ENCODE assay signal across 8 mouse cellular contexts in the genomic region with DNA sequence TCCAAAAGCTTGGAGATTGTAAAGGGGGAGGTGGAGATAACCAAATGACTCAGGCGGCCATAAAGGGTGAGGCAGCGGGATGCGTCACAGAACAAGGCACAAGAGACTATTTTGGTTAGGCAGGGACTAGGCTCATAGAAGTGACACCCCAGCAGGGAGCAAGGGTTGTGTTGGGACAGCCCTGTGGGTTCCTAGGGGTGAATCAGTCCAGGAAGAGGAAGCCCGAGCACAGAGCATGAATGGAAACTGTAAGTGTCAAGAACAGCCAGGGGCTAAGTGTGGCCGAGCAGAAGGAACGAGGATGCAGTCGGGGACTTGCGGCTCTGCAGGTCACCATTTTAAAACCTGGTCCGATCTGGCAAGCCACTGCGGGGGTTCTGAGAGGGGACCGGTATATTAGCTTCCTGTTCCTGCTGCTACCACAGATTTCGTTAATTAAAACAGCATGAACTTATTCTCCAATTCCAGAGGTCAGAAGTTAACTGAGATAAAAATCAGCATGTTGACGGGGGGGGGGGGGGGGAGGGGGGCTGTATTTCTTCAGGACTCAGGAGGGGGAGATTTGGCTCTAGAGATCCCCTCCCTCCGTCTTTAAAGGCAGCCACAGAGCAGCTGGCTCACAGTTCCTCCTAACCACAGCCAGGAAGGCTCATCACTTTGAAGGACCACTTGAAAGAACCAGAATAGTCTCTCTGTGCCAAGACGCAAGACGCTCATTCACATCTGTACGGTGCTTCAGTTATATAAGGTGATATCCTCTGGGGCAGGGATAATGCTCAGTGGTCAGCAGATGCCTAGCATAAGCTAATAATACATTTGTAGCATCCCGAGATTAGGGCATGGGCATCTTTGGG. TPM values are rescaled to one million over a fixed set of nuclear protein-coding genes. Genes with fewer than 3 reads are reported as not detected.
A peak's percentile ranks its signal among the peaks of the same experiment; 100 is the strongest.
DNase-seq lines count a peak whose midpoint lies in the region; ATAC-seq lines count a peak whose summit lies in the region.

No protein-coding gene starts in this region.

- no peak overlapping the region for H3K27ac ChIP-seq in forebrain, embryonic 13.5 days
- H3K27ac ChIP-seq in forebrain, embryonic 12.5 days: no peak overlapping the region

- WGBS in forebrain, embryonic 13.5 days: 39% methylated on average over 17 of the region's 18 CpGs
- 39% methylated on average over 17 of the region's 18 CpGs for WGBS in forebrain, embryonic 12.5 days

- H3K9ac ChIP-seq in forebrain, embryonic 13.5 days: no peak overlapping the region
- no peak overlapping the region for H3K9ac ChIP-seq in forebrain, embryonic 12.5 days

- 0 out of 2 replicates have a peak overlapping the region, but pooled peaks have one; percentile 5 for H3K4me2 ChIP-seq in forebrain, embryonic 13.5 days
- no peak overlapping the region for H3K4me2 ChIP-seq in forebrain, embryonic 12.5 days

- ATAC-seq in forebrain, embryonic 13.5 days: no peak
- ATAC-seq in forebrain, embryonic 12.5 days (ENCODE audit: low FRiP score): no peak
- ATAC-seq in common myeloid progenitor, adult 5-6 weeks (replicated peaks; ENCODE audit: low read depth, poor library complexity, severe bottlenecking): peak; percentile 61
- peak; percentile 63 for ATAC-seq in inflammation-experienced regulatory T-cells, adult 6 months

- peaks cover 14% of the 10 kb centered on the region for H3K4me1 ChIP-seq in forebrain, embryonic 13.5 days
- peaks cover 13% of the 10 kb centered on the region for H3K4me1 ChIP-seq in forebrain, embryonic 12.5 days

- H3K36me3 ChIP-seq in forebrain, embryonic 13.5 days (ENCODE audit: poor library complexity, severe bottlenecking): no peaks in the 10 kb centered on the region
- H3K36me3 ChIP-seq in forebrain, embryonic 12.5 days (replicated peaks): no peaks in the 10 kb centered on the region

- no peak overlapping the region for H3K4me3 ChIP-seq in forebrain, embryonic 13.5 days
- H3K4me3 ChIP-seq in forebrain, embryonic 12.5 days (replicated peaks): no peak overlapping the region

- H3K27me3 ChIP-seq in forebrain, embryonic 13.5 days: no peaks in the 10 kb centered on the region
- no peaks in the 10 kb centered on the region for H3K27me3 ChIP-seq in forebrain, embryonic 12.5 days

- DNase-seq in A20 (ENCODE audit: low read depth, low spot score) (peak; percentile 69), MN1 (ENCODE audit: low spot score) (no peak)
- DNase-seq in monocyte, adult 2 months (ENCODE audit: low read depth in 1 of 2, low spot score in 2 of 2): peak; percentile 68 to 79
- no peak for DNase-seq in layer of hippocampus, adult 8-10 months (ENCODE audit: low spot score in 2 of 2)

- H3K9me3 ChIP-seq in forebrain, embryonic 13.5 days (replicated peaks): no peaks in the 10 kb centered on the region
- no peaks in the 10 kb centered on the region for H3K9me3 ChIP-seq in forebrain, embryonic 12.5 days

RNA-seq across cellular contexts. Expression of a gene that starts 34.6 kb away (rescaled TPM):
- polyA plus RNA-seq in forebrain, embryonic 13.5 days (2015; fragmentation: Nextera tagmentation; extraction: Ambion mirVana): 13.9 and 14.9 TPM in 2 replicates
- 24.5 and 26.6 TPM in 2 replicates for polyA plus RNA-seq in forebrain, embryonic 12.5 days (2016; fragmentation: Nextera tagmentation; extraction: Ambion mirVana)
- 27.6 and 36.3 TPM in 2 replicates for total RNA-seq in common myeloid progenitor, adult 5-6 weeks (2017)
- polyA plus RNA-seq in inflammation-experienced regulatory T-cells, adult 6 months (2017; shearing (Covaris generic)): 10 to 100 TPM; 10.7 to 13.1 (median 11.1) TPM
- total RNA-seq in layer of hippocampus, adult 8-10 months (2022): 100 to 1,000 TPM; 117 to 144 (median 132) TPM

RNA-seq across cellular contexts. Expression of a gene that starts 39.4 kb away (rescaled TPM):
- polyA plus RNA-seq in forebrain, embryonic 13.5 days (2015; fragmentation: Nextera tagmentation; extraction: Ambion mirVana): 91.9 and 95.2 TPM in 2 replicates
- 95.4 and 95.5 TPM in 2 replicates for polyA plus RNA-seq in forebrain, embryonic 12.5 days (2016; fragmentation: Nextera tagmentation; extraction: Ambion mirVana)
- 42.0 and 47.7 TPM in 2 replicates for total RNA-seq in common myeloid progenitor, adult 5-6 weeks (2017)
- 10 to 100 TPM; 11.7 to 25.1 (median 13.1) TPM for polyA plus RNA-seq in inflammation-experienced regulatory T-cells, adult 6 months (2017; shearing (Covaris generic))
- 10 to 100 TPM; 87.5 to 93.4 (median 90.2) TPM for total RNA-seq in layer of hippocampus, adult 8-10 months (2022)

Comparison
In these comparisons a context has a peak if more than half of its experiments do, and no peak if none do; other contexts are left out.
1. ATAC-seq: peak in common myeloid progenitor, adult 5-6 weeks (single experiment) and inflammation-experienced regulatory T-cells, adult 6 months (single experiment); none in forebrain, embryonic 13.5 days (single experiment) and forebrain, embryonic 12.5 days (single experiment).
2. DNase-seq: peak in A20 (single experiment) and monocyte, adult 2 months (2 of 2); none in MN1 (single experiment) and layer of hippocampus, adult 8-10 months (0 of 2).